In the genomic region with DNA sequence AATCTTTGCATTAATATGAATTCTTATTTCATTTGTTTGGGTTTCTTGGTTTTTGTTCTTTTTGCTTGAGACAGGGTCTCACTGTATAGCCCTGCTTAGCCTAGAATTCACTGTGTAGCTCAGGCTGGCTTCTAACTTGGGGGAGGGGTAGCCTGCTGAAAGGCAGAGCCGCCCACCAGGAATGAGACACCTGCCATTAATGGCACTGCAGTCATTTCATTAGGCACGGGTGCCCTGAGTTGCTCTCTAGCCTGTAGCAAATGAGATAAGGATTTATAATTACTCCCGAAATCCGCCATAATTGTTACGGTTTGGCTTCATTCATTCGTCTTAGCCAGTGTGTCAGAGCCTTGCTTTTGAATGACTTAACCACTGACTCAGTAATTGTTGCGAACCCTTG, we compare ENCODE assay signal across 8 mouse cellular contexts. TPM values are rescaled to one million over a fixed set of nuclear protein-coding genes. Genes with fewer than 3 reads are reported as not detected.
A peak's percentile ranks its signal among the peaks of the same experiment; 100 is the strongest.
DNase-seq lines count a peak whose midpoint lies in the region; ATAC-seq and TF ChIP-seq lines count a peak whose summit lies in the region.

No protein-coding gene starts in this region.

- H3K4me3 ChIP-seq in heart, embryonic 15.5 days, result peak overlapping the region; percentile 98
- peak overlapping the region; percentile 100 for H3K4me3 ChIP-seq in forebrain, postnatal 0 days (ENCODE audit: low read depth, low read length)
- peak overlapping the region; percentile 100 for H3K4me3 ChIP-seq in midbrain, embryonic 10.5 days

- H3K36me3 ChIP-seq in heart, embryonic 15.5 days, result no peaks in the 10 kb centered on the region
- H3K36me3 ChIP-seq in forebrain, postnatal 0 days (ENCODE audit: insufficient read depth), result no peaks in the 10 kb centered on the region
- no peaks in the 10 kb centered on the region for H3K36me3 ChIP-seq in midbrain, embryonic 10.5 days

- 76% methylated on average over 7 of the region's 7 CpGs for WGBS in heart, embryonic 15.5 days
- WGBS in forebrain, postnatal 0 days, result 37% methylated on average over 7 of the region's 7 CpGs
- 83% methylated on average over 7 of the region's 7 CpGs for WGBS in midbrain, embryonic 10.5 days

- no peak overlapping the region for H3K27ac ChIP-seq in heart, embryonic 15.5 days
- no peak overlapping the region for H3K27ac ChIP-seq in forebrain, postnatal 0 days (ENCODE audit: low read depth, low read length)
- H3K27ac ChIP-seq in midbrain, embryonic 10.5 days (replicated peaks), result no peak overlapping the region

- H3K4me1 ChIP-seq in heart, embryonic 15.5 days (replicated peaks), result peaks cover 34% of the 10 kb centered on the region
- H3K4me1 ChIP-seq in forebrain, postnatal 0 days (ENCODE audit: insufficient read depth), result peaks cover 23% of the 10 kb centered on the region; the same call in 1 of the 2 replicates
- H3K4me1 ChIP-seq in midbrain, embryonic 10.5 days, result peaks cover 61% of the 10 kb centered on the region

- ATAC-seq in heart, embryonic 15.5 days (replicated peaks; ENCODE audit: insufficient number of reproducible peaks, insufficient read depth, low FRiP score, low read depth), result no peak
- no peak for ATAC-seq in forebrain, postnatal 0 days
- ATAC-seq in erythroid progenitor cell, adult 5-6 weeks (replicated peaks; ENCODE audit: low FRiP score, poor library complexity, severe bottlenecking), result no peak

- H3K9me3 ChIP-seq in heart, embryonic 15.5 days (replicated peaks), result no peaks in the 10 kb centered on the region
- H3K9me3 ChIP-seq in forebrain, postnatal 0 days (ENCODE audit: low read length), result no peaks in the 10 kb centered on the region
- no peaks in the 10 kb centered on the region for H3K9me3 ChIP-seq in midbrain, embryonic 10.5 days (replicated peaks)

- intact Hi-C loops in heart, postnatal 10 days (cut with DNase I), result no loop called here

- no peak for TF ChIP-seq CTCF in forebrain, postnatal 0 days (IDR thresholded peaks at IDR 0.05; ENCODE audit: low read depth)

- H3K4me2 ChIP-seq in heart, embryonic 15.5 days, result peak overlapping the region; percentile 82
- peak overlapping the region; percentile 94 for H3K4me2 ChIP-seq in forebrain, postnatal 0 days (ENCODE audit: low read depth)

- no peak overlapping the region for H3K9ac ChIP-seq in heart, embryonic 15.5 days
- peak overlapping the region; percentile 91; the same call in 1 of the 2 replicates for H3K9ac ChIP-seq in forebrain, postnatal 0 days

- H3K27me3 ChIP-seq in heart, embryonic 15.5 days, result no peaks in the 10 kb centered on the region
- no peaks in the 10 kb centered on the region for H3K27me3 ChIP-seq in forebrain, postnatal 0 days (ENCODE audit: insufficient read depth, low read length)
- no peaks in the 10 kb centered on the region for H3K27me3 ChIP-seq in midbrain, embryonic 10.5 days (ENCODE audit: low read depth, poor library complexity, severe bottlenecking)

- no peak for DNase-seq in heart, postnatal 10 days
- DNase-seq in MN1 (ENCODE audit: low spot score), result peak; percentile 11
- no peak for DNase-seq in forebrain, postnatal 0 days
- DNase-seq in midbrain, embryonic 10.5 days (ENCODE audit: low spot score), result no peak
- DNase-seq in retina, embryonic 14.5 days (ENCODE audit: low spot score), result no peak
- no peak for DNase-seq in gastrocnemius, postnatal 25 days

RNA-seq across cellular contexts. Expression of a gene that starts 0.9 kb away (rescaled TPM):
- polyA plus RNA-seq in heart, embryonic 15.5 days (2015; fragmentation: Nextera tagmentation; extraction: Ambion mirVana), result 31.0 and 43.2 TPM in 2 replicates
- 10 to 100 TPM; 48.0 to 52.2 TPM for total RNA-seq in heart, postnatal 10 days (2021)
- 42.2 and 57.6 TPM in 2 replicates for total RNA-seq in forebrain, postnatal 0 days (2014; rRNA removed)
- 21.9 and 31.1 TPM in 2 replicates for polyA plus RNA-seq in forebrain, postnatal 0 days (2015; fragmentation: Nextera tagmentation; extraction: Ambion mirVana)
- 34.4 and 38.1 TPM in 2 replicates for polyA plus RNA-seq in midbrain, embryonic 10.5 days (2016; fragmentation: Nextera tagmentation; extraction: Ambion mirVana)
- 57.0 and 59.5 TPM in 2 replicates for total RNA-seq in erythroid progenitor cell, adult 5-6 weeks (2015; ENCODE audit: low replicate concordance)
- total RNA-seq in erythroid progenitor cell, adult 5-6 weeks (2017; ENCODE audit: low replicate concordance), result 51.1 and 56.1 TPM in 2 replicates
- total RNA-seq in gastrocnemius, postnatal 25 days (2021), result 10 to 100 TPM; 16.1 to 21.7 TPM

RNA-seq across cellular contexts. Expression of a gene that starts 1.7 kb away (rescaled TPM):
- polyA plus RNA-seq in heart, embryonic 15.5 days (2015; fragmentation: Nextera tagmentation; extraction: Ambion mirVana), result 28.3 and 42.0 TPM in 2 replicates
- total RNA-seq in heart, postnatal 10 days (2021), result 10 to 100 TPM; 54.4 to 55.6 TPM
- 34.3 and 44.8 TPM in 2 replicates for total RNA-seq in forebrain, postnatal 0 days (2014; rRNA removed)
- polyA plus RNA-seq in forebrain, postnatal 0 days (2015; fragmentation: Nextera tagmentation; extraction: Ambion mirVana), result 20.7 and 20.8 TPM in 2 replicates
- 50.1 and 54.0 TPM in 2 replicates for polyA plus RNA-seq in midbrain, embryonic 10.5 days (2016; fragmentation: Nextera tagmentation; extraction: Ambion mirVana)
- total RNA-seq in erythroid progenitor cell, adult 5-6 weeks (2015; ENCODE audit: low replicate concordance), result 113 and 121 TPM in 2 replicates
- total RNA-seq in erythroid progenitor cell, adult 5-6 weeks (2017; ENCODE audit: low replicate concordance), result 124 and 147 TPM in 2 replicates
- total RNA-seq in gastrocnemius, postnatal 25 days (2021), result 10 to 100 TPM; 21.7 to 22.1 TPM

RNA-seq across cellular contexts. Expression of a gene that starts 47.1 kb away (rescaled TPM):
- polyA plus RNA-seq in heart, embryonic 15.5 days (2015; fragmentation: Nextera tagmentation; extraction: Ambion mirVana), result 39.0 and 52.9 TPM in 2 replicates
- 10 to 100 TPM; 15.5 to 17.8 TPM for total RNA-seq in heart, postnatal 10 days (2021)
- 298 and 325 TPM in 2 replicates for total RNA-seq in forebrain, postnatal 0 days (2014; rRNA removed)
- polyA plus RNA-seq in forebrain, postnatal 0 days (2015; fragmentation: Nextera tagmentation; extraction: Ambion mirVana), result 378 and 431 TPM in 2 replicates
- 133 and 143 TPM in 2 replicates for polyA plus RNA-seq in midbrain, embryonic 10.5 days (2016; fragmentation: Nextera tagmentation; extraction: Ambion mirVana)
- total RNA-seq in erythroid progenitor cell, adult 5-6 weeks (2015; ENCODE audit: low replicate concordance), result 11.7 and 11.9 TPM in 2 replicates
- total RNA-seq in erythroid progenitor cell, adult 5-6 weeks (2017; ENCODE audit: low replicate concordance), result 14.5 TPM in 1 of 2 replicates, not detected in the other
- total RNA-seq in gastrocnemius, postnatal 25 days (2021), result 1 to 10 TPM; 5.6 to 7.0 TPM

Comparison
In these comparisons a context has a peak if more than half of its experiments do, and no peak if none do; other contexts are left out.
1. RNA of a gene that starts 47.1 kb away (total RNA-seq): 298 to 325 TPM in forebrain, postnatal 0 days; 15.5 to 17.8 TPM in heart, postnatal 10 days, 11.7 to 14.5 TPM in erythroid progenitor cell, adult 5-6 weeks and 5.6 to 7.0 TPM in gastrocnemius, postnatal 25 days; every median in the first group is over 10 times any median in the second.
2. Peak in every context shown above with its lines, with median percentiles within 50 percentile points of each other: H3K4me3 ChIP-seq.